Mouse (Mus musculus): ENCODE measurements at regions not wholly inside any gene's neighbourhood (a gene's known extent, or its start where the extent isn't known, plus 50 kb on each side); places are given as distances from the start of the nearest gene placed in this dataset.

- TF ChIP-seq CTCF (IDR thresholded peaks at IDR 0.05; ENCODE audit: low read depth) (no peak), EP300 (IDR thresholded peaks at IDR 0.05; ENCODE audit: low read depth) (no peak)
Observed at GRCm38 (mm10) chr2:166463539-166463938, 250.1 kb downstream of the Prex1 start.

All from liver, postnatal 0 days (tissue).